Mouse (Mus musculus) liver, embryonic 14.5 days (tissue): Measurements from ENCODE around the gene Chd6.

Source experiments
- CTCF ChIP-seq: IDR thresholded peaks from 2 replicates; pipeline ENCODE4 v1.5.1; 2016; ENCODE audit warnings: antibody characterized with exemption, low read depth, control low read depth
- EP300 ChIP-seq: IDR thresholded peaks from 2 replicates; pipeline ENCODE4 v1.6.1; 2016; ENCODE audit warnings: antibody characterized with exemption, low read depth

- no peak for TF ChIP-seq CTCF
- no peak for TF ChIP-seq EP300
Observed at GRCm38 (mm10) chr2:160951595-160951994, 157.3 kb downstream of the Chd6 start.
